Mouse (Mus musculus): ENCODE results near the gene Fam71d.

The Fam71d gene

GRCm38 (mm10) chr12:78777916-78778315 lies 86.6 kb downstream of the Fam71d start:
- DNase-seq = no peak

- DNase-seq = no peak
Observed at GRCm38 (mm10) chr12:78778423-78779067, 87.2 kb downstream of the Fam71d start.

Measured in lung, postnatal 36 days (tissue).